Mouse (Mus musculus) gastrocnemius, postnatal 10 days (tissue): ENCODE data around the gene Ilf2. TPM values are rescaled to one million over a fixed set of nuclear protein-coding genes. Genes with fewer than 3 reads are reported as not detected.

ENCODE experiments used
- DNase-seq: peaks from one replicate; pipeline ENCODE4 v3.0.0; 2021; ENCODE audit warnings: mixed read lengths
- total RNA-seq, 2 experiments: library from RNA; stranded (reverse); gene quantifications; 2 replicates each; pipeline ENCODE4 v1.2.3; 2021

The Ilf2 gene
- total RNA-seq, 2 experiments from 2014 or later = 46.4 to 50.3 TPM

GRCm38 (mm10) chr3:90509747-90510123 is 33.8 kb downstream of the Ilf2 start:
- no peak for DNase-seq

DNA sequence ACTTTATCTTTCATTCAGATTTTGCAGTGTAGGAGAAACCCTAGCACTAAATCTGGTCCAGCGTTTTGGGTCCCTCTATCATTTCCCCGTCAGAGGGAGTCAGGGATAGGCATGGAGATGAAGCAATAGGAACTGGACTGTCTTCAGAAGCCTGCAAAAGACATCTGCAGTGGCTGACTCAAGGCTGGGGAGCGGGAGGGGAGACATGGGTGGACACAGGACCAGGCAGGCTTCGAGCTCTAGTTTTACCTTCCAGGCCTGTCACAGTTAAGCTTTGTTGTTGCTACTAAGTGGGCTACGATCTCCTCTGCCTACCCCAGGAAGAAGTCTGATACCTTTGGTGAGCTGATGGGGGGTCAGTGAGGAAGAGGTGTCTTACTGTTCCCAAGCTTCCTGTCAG is 36.4 kb downstream of the Ilf2 start:
- DNase-seq = no peak

- no peak for DNase-seq
These were observed 37.2 kb downstream of the Ilf2 start for GRCm38 (mm10) chr3:90512948-90513642.

GRCm38 (mm10) chr3:90513796-90514590 is 38.1 kb downstream of the Ilf2 start, which contains the start of the genes S100a1 and S100a13:
TSS of gene S100a1 (minus strand) at chr3:90514392.
TSS of gene S100a13 (plus strand) at chr3:90514435.
- DNase-seq = peak; percentile 50

- DNase-seq = peak; percentile 60
These were observed 38.8 kb downstream of the Ilf2 start for GRCm38 (mm10) chr3:90514691-90515090.

DNA sequence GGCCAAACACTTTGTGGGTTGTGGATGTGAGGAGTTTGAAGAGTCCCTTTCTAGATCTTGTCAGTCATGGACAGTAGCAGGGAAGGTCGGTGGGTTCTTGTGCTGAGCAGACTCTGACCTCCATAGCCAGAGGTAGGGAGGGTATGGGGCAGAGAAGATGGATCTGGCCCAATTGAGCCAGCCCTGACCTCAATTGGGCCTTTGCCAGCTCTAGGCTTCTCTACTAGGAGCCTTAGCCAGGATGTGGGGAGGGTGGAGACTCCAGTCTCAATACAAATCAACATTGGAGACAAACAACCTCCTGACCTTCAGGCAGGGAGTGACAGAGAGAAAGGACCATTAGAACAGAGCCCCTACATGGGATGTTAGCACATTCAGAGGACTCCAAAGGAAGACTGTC is 39.3 kb downstream of the Ilf2 start:
- peak; percentile 35 for DNase-seq

DNA sequence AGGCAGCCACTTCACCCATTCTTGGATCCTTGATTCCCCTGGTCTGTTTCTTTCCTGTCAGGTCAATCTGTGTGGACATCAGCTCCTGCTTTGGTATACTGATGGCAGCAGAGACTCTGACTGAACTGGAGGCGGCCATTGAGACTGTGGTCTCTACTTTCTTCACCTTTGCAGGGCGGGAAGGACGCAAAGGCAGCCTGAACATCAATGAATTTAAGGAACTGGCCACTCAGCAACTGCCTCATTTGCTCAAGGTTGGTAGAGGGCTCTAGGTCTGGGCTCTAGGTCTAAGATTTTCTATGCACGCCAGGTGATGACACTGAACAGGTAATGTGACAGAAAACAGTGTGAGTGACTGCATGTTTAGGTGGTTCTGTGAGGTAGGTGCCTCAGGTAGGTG is 39.9 kb downstream of the Ilf2 start:
- no peak for DNase-seq

GRCm38 (mm10) chr3:90517711-90518110 is 41.8 kb downstream of the Ilf2 start:
- DNase-seq = no peak

DNA sequence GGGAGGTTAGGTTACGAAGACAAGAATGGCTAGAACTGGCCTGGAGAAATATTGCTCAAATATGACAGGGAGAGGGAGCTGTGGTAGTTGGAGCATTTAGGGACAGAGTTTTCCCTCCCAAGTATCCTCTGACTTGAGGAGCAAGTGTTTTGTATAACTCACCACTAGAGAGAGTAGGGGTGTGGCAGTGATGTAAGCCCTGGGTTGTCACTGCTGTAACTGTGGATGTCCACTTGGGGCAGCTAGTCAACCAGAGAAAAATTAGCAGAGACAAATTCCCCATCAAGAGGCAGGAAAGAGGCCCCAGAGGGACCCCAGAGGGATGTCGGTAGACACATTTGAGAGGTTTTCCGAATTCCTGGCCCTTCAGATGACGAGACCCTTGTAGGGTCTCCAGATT is 49.5 kb downstream of the Ilf2 start:
- no peak for DNase-seq

DNA sequence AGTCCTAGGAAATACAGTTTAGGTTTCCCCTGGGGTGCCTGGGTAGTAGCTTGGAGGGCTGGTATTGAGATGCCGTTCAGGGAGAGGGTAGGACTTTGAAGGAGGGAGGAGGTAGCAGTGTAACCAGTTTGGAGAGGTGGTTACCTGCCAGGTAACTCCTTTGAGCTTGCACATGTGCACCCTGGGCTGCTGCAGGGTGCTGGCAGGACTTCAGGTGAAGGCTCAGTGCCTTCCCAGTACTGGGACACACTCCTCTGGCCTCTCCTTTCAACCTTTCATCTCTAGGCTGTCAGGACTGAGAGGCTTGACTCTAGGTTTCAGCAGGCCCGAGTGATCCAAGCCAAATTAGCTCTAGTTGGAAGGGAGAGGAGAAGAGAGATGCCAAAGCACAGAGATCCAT is 50.1 kb downstream of the Ilf2 start:
- DNase-seq = no peak

DNA sequence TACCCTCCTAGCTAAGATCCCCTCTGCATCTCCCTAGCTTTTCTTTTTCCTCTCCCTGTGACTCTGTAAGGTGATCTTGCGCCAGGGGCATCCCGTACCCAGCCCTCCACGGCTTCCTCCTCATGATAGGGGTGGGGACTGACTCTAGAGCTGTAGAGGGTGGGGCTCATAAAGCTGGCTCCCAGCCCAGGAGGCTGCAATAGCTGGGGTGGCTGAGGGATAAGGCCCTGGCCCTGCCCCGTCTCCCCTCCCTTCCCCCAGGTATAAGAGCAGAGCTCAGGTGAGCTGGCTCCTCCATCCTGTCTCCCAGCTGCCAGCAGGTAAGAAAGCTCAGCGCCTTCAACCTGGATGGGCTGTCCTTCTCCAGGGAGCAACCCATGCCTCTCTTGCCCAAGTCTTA is 50.7 kb downstream of the Ilf2 start, which contains the start of gene S100a14:
TSS of gene S100a14 (plus strand) at position 277 of the 400 bp plus-strand sequence.
- no peak for DNase-seq

DNA sequence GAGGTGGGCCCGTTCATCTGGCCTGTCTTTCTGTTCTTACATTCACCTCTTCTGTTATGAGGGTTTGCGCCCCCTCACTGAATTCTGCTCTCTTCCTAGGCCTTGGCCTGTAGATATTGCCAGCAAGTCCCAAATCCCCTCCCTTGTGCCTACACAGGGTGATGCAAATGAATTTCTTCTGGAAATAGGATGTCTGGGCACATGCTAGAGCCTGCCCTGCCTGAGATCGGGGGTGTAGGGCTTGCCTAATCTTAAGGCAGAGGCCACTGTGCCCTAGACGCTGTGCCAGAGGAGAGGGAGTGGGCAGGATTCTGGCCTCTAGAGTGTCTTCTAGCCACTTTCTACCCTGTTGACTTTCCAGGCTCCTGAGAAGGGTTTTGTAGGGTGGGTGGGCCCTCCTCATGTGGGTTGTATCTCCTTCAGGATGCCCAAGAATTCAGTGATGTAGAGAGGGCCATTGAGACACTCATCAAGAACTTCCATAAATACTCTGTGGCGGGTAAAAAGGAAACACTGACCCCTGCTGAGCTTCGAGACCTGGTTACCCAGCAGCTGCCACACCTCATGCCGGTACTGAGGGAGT is 51.5 kb downstream of the Ilf2 start:
- DNase-seq = no peak

DNA sequence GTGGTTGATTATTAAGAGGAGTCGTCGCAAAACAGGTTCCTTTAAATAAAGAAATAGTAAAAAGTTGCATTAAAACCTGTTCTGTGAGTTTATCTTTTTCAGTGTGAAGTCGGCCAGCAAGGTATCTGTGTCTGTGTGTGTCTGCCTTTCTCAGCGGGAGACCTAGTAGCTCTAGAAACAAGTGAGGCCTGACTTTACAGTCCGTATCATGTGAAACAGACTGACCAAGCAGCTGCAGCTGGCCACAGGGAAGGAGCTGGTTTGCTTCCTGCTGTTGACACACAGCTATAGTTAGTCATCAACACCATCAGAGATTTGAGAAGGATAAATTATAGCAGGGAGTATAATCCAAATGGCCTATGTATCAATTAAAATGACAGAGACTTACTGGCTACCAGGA is 55.8 kb downstream of the Ilf2 start:
- no peak for DNase-seq

- DNase-seq = no peak
These were observed 59.5 kb downstream of the Ilf2 start for GRCm38 (mm10) chr3:90535446-90535845.

DNA sequence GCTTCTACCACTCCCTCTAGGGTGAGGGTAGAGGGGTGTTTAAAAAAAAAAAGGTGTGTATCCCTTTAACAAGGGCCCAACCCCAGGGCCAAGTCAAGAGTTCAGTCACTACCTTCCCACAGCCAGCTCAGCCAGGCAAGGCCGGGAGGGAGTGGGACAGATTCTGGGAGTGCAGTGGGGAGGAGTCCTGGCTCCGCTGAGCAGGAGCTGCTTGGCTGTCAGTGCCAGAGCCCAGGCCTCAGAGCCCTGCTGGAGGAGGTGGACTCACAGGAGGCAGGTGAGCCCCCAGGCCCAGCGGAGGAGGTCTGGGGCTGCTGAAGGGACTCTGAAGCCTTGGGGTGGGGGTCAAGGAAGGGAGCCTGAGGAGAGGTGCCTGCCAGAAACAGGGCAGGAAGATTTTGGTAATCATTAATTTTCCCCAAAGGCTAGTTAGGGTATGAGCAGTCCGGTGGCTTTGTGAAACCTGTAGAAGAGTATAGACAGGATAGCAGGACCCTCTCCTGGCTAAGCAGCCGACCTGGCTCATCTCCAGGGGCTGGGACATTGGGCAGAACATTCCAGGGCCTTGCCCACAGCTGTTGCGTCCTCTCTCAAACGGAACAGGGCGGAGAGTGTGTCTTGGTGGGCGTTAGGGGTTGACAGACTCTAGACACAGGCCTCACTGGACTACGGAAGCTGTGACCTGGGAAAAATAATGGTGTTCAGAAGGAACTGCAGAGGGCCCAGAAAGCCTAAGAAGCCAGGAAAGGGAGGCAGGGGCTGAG is 61.4 kb downstream of the Ilf2 start, which contains the start of gene S100a16:
TSS of gene S100a16 (plus strand) at position 114 of the 764 bp plus-strand sequence.
- peak; percentile 75 for DNase-seq

DNA sequence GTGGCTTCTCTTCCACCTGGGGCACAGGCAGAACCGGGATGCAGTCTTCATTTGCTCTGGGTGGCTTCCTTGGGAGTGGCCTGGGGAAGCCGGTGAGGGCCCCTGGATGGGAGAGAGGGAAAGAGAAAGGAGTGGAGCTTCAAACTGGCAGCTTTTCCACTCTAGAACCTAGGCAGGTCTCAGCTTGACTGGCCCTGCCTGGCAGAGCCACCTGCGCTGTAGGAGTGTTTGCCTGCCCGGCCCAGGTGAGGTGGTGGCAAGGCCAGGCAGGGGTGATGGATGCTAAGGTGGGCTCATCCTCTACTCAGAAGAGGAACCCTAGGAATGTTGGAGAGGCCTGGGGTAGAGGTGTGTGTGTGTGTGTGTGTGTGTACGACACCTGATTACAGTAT is 62.0 kb downstream of the Ilf2 start:
- DNase-seq = no peak

Other genes starting within 250 kb of the Ilf2 start
- gene Jtb, start 244.5 kb upstream of the Ilf2 start, total RNA-seq = 10 to 100 TPM; 48.6 to 52.8 TPM
- gene Creb3l4, start 232.6 kb upstream of the Ilf2 start, total RNA-seq = under 1 TPM in 1 of 2 experiments, not detected in 1; 0.49 TPM
- gene Slc39a1, start 228.0 kb upstream of the Ilf2 start, total RNA-seq = 10 to 100 TPM; 68.7 to 77.9 TPM
- 10 to 100 TPM; 15.1 to 18.0 TPM for gene Crtc2, start 222.0 kb upstream of the Ilf2 start, total RNA-seq
- gene Dennd4b, start 210.9 kb upstream of the Ilf2 start, total RNA-seq = 10 to 100 TPM; 36.0 to 38.9 TPM
- 10 to 100 TPM; 48.5 to 57.8 TPM for gene Gatad2b, start 182.9 kb upstream of the Ilf2 start, total RNA-seq
- gene Slc27a3, start 86.2 kb upstream of the Ilf2 start, total RNA-seq = 1 to 10 TPM; 2.1 to 3.4 TPM
- gene Ints3, start 42.5 kb upstream of the Ilf2 start, total RNA-seq = 10 to 100 TPM; 18.4 to 24.3 TPM
- gene Npr1, start 10.3 kb upstream of the Ilf2 start, total RNA-seq = 10 to 100 TPM; 18.7 to 21.4 TPM
- 10 to 100 TPM; 63.2 to 67.2 TPM for gene Snapin, start 14.9 kb downstream of the Ilf2 start, total RNA-seq
- gene Chtop, start 33.4 kb downstream of the Ilf2 start, total RNA-seq = 100 to 1,000 TPM; 103 to 108 TPM
- 10 to 100 TPM; 37.5 to 44.2 TPM for gene S100a1, start 38.3 kb downstream of the Ilf2 start, total RNA-seq
- gene S100a13, start 38.3 kb downstream of the Ilf2 start, total RNA-seq = 10 to 100 TPM; 15.8 to 17.9 TPM
- gene S100a14, start 50.7 kb downstream of the Ilf2 start, total RNA-seq = under 1 TPM in 1 of 2 experiments, not detected in 1; 0.23 TPM
- gene S100a16, start 61.1 kb downstream of the Ilf2 start, total RNA-seq = 100 to 1,000 TPM; 124 to 128 TPM
- gene S100a3, start 84.5 kb downstream of the Ilf2 start, total RNA-seq = 1 to 10 TPM in 1 of 2 experiments, under 1 TPM in 1; 0.49 to 1.6 TPM
- not detected for gene S100a2, start 114.1 kb downstream of the Ilf2 start, total RNA-seq
- not detected for gene Gm42674, start 125.8 kb downstream of the Ilf2 start, total RNA-seq
- gene S100a4, start 127.6 kb downstream of the Ilf2 start, total RNA-seq = 10 to 100 TPM in 1 of 2 experiments, 1 to 10 TPM in 1; 9.6 to 20.1 TPM
- not detected for gene S100a5, start 132.4 kb downstream of the Ilf2 start, total RNA-seq
- 100 to 1,000 TPM in 1 of 2 experiments, 10 to 100 TPM in 1; 83.2 to 102 TPM for gene S100a6, start 136.8 kb downstream of the Ilf2 start, total RNA-seq
- not detected for gene S100a7a, start 177.9 kb downstream of the Ilf2 start, total RNA-seq
- 10 to 100 TPM in 1 of 2 experiments, under 1 TPM in 1; 0.94 to 42.3 TPM for gene S100a8, start 192.9 kb downstream of the Ilf2 start, total RNA-seq
- 10 to 100 TPM in 1 of 2 experiments, under 1 TPM in 1; 0.70 to 44.4 TPM for gene S100a9, start 219.6 kb downstream of the Ilf2 start, total RNA-seq